Mouse (Mus musculus) hindbrain, embryonic 13.5 days (tissue): ENCODE data around the gene Foxo4. TPM values are rescaled to one million over a fixed set of nuclear protein-coding genes. Genes with fewer than 3 reads are reported as not detected.

ENCODE experiments used
- ATAC-seq: fragments of 200-750 bp; cut with Nextera tagmentation; 2 replicates; pipeline ENCODE4 v1.8.0; 2017; ENCODE audit warnings: moderate TSS enrichment; ENCODE audit not compliant: low FRiP score
- H3K27ac ChIP-seq: fragments of 300-500 bp; sonication (generic); 2 replicates; pipeline ENCODE4 v1.5.1; 2015; ENCODE audit warnings: inconsistent platforms, mild to moderate bottlenecking, moderate library complexity
- H3K27me3 ChIP-seq: fragments of 300-500 bp; sonication (generic); 2 replicates; pipeline ENCODE4 v1.6.1; 2015; ENCODE audit warnings: mild to moderate bottlenecking, inconsistent platforms
- H3K36me3 ChIP-seq: fragments of 300-500 bp; sonication (generic); 2 replicates; pipeline ENCODE4 v1.6.1; 2015; ENCODE audit warnings: mild to moderate bottlenecking, inconsistent platforms
- H3K4me1 ChIP-seq: fragments of 300-500 bp; sonication (generic); replicated peaks from 2 replicates; pipeline ENCODE4 v1.6.1; 2015; ENCODE audit warnings: inconsistent platforms
- H3K4me2 ChIP-seq: fragments of 300-500 bp; sonication (generic); 2 replicates; pipeline ENCODE4 v1.6.1; 2015; ENCODE audit warnings: inconsistent platforms, mild to moderate bottlenecking, moderate library complexity
- H3K4me3 ChIP-seq: fragments of 300-500 bp; sonication (generic); 2 replicates; pipeline ENCODE4 v1.5.1; 2015; ENCODE audit warnings: mild to moderate bottlenecking, inconsistent platforms
- H3K9ac ChIP-seq: fragments of 300-500 bp; sonication (generic); 2 replicates; pipeline ENCODE4 v1.6.1; 2015; ENCODE audit warnings: mild to moderate bottlenecking, inconsistent platforms
- H3K9me3 ChIP-seq: fragments of 300-500 bp; sonication (generic); 2 replicates; pipeline ENCODE4 v1.6.1; 2016; ENCODE audit warnings: inconsistent platforms
- WGBS: fragments of 180-500 bp; shearing (Covaris S2); methylation state at CpG from one replicate; pipeline ENCODE4 v1.1.7; 2015; 5-methylcytosine and 5-hydroxymethylcytosine counted together
- polyA plus RNA-seq: library from polyadenylated mRNA; unstranded; fragments of >200 nt; fragmentation: Nextera tagmentation; extraction: Ambion mirVana; gene quantifications from 2 replicates; pipeline ENCODE4 v1.2.1, GENCODE M21; 2015

Gene Foxo4
- polyA plus RNA-seq, 1 experiment from 2014 or later: 1.3 TPM

DNA sequence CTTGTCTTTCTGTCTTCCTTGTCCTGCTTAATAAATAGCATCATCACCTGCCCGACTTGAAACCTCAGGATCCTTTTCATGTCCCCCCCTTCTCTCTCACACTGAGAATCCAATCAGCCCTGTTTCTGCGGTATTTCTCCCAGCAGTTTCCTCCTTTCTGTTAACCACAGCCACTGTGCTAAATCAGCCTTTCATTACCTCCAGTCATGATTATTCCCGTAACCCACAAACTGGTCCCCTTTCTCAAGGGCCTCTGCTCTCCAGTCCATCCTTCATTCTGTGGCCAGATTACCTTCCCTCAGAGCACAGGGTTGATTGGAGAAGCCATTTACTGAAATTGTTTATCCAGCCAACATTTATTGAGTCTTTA lies 14.4 kb downstream of the Foxo4 start, which contains the start of gene Gm20489:
Gene Gm20489, minus strand, starts transcription at position 269 of the 370 bp plus-strand sequence.
- H3K27ac ChIP-seq: no peak within 1 kb of the TSS
- no peaks in the 10 kb centered on the region for H3K9me3 ChIP-seq
- no peak for ATAC-seq
- no peaks in the 10 kb centered on the region for H3K36me3 ChIP-seq
- no peak within 1 kb of the TSS for H3K9ac ChIP-seq
- H3K4me3 ChIP-seq: no peak within 1 kb of the TSS
- peaks cover 8% of the 10 kb centered on the region; the same call in 1 of the 2 replicates for H3K27me3 ChIP-seq
- no peak within 1 kb of the TSS for H3K4me2 ChIP-seq
- H3K4me1 ChIP-seq: no peaks in the 10 kb centered on the region
- 70% methylated on average over 3 of the region's 3 CpGs for WGBS

- H3K9ac ChIP-seq: no peak overlapping the region; the same call in 1 of the 2 replicates
- 22% methylated on average over 6 of the region's 6 CpGs for WGBS
- peak overlapping the region; percentile 52 for H3K4me3 ChIP-seq
- peak overlapping the region; percentile 54 for H3K4me2 ChIP-seq
- no peaks in the 10 kb centered on the region; the same call in 1 of the 2 replicates for H3K27me3 ChIP-seq
- peaks cover 13% of the 10 kb centered on the region for H3K4me1 ChIP-seq
- peak; percentile 33; the same call in 1 of the 2 replicates for ATAC-seq
- no peaks in the 10 kb centered on the region for H3K9me3 ChIP-seq
- peaks cover 19% of the 10 kb centered on the region for H3K36me3 ChIP-seq
- H3K27ac ChIP-seq: peak overlapping the region; percentile 30; the same call in 1 of the 2 replicates
Observed at GRCm38 (mm10) chrX:101273410-101273809, 19.1 kb downstream of the Foxo4 start.

GRCm38 (mm10) chrX:101273875-101274738 lies 19.8 kb downstream of the Foxo4 start, which contains the start of gene Med12:
Gene Med12, plus strand, starts transcription at chrX:101274030.
- Histone ChIP-seq H3K4me1 (peaks cover 13% of the 10 kb centered on the region), H3K27me3 (no peaks in the 10 kb centered on the region), H3K36me3 (peaks cover 26% of the 10 kb centered on the region), H3K4me2 (peak within 1 kb of the TSS; percentile 54), H3K9me3 (no peaks in the 10 kb centered on the region), H3K9ac (peak within 1 kb of the TSS; percentile 74), H3K27ac (peak within 1 kb of the TSS; percentile 73), H3K4me3 (peak within 1 kb of the TSS; percentile 52)
- WGBS: 18% methylated on average over 46 of the region's 54 CpGs
- ATAC-seq: peak; percentile 97

DNA sequence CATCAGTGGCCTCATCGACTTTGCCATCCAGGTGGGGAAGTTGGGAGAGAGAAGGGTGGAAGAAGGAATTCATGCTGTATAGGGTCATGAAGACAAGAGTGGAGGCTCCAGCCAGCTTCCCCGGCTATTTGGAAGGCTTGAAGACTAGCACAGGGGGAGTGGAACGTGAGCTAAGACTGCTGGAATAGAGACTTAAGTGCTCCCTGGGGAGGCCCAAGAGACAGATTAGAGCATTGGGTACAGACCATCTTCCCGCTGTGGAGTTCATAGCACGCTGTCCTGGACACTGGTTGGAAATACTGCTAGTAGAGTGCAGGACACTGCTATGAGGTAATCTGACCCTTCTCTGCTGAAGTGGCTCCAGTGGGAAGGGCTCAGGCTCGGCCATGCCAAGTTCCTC lies 28.5 kb downstream of the Foxo4 start:
- H3K36me3 ChIP-seq: peaks cover 85% of the 10 kb centered on the region
- WGBS: 89% methylated on average over 6 of the region's 6 CpGs
- ATAC-seq: no peak

DNA sequence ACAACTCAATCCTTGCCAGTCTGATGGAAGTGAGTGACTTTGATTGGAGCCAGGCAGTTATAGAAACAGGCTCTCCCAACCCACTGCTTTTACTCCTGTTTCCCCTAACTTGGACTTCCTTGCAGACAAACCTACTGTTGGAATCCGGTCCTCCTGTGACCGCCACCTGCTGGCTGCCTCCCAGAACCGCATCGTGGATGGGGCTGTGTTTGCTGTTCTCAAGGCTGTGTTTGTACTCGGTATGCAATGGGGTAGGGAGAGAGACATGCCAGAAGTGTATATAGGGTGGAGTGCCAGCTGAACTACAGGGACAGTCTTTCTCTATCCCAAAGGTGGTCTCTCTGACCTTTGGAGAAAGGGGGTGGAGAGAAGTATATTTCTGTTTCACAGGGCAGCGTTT lies 31.2 kb downstream of the Foxo4 start:
- Histone ChIP-seq H3K27ac (no peak overlapping the region), H3K9ac (no peak overlapping the region), H3K4me3 (no peak overlapping the region), H3K36me3 (peaks cover 88% of the 10 kb centered on the region), H3K9me3 (no peaks in the 10 kb centered on the region), H3K27me3 (no peaks in the 10 kb centered on the region), H3K4me2 (no peak overlapping the region), H3K4me1 (no peaks in the 10 kb centered on the region)
- peak; percentile 68 for ATAC-seq
- 31% methylated on average over 6 of the region's 6 CpGs for WGBS

More for the DNA sequence above, 28.5 kb downstream of the Foxo4 start:
- H3K27ac ChIP-seq: no peak overlapping the region
- H3K4me1 ChIP-seq: no peaks in the 10 kb centered on the region
- no peaks in the 10 kb centered on the region for H3K9me3 ChIP-seq
- H3K4me2 ChIP-seq: no peak overlapping the region
- H3K27me3 ChIP-seq: no peaks in the 10 kb centered on the region
- H3K4me3 ChIP-seq: no peak overlapping the region
- no peak overlapping the region for H3K9ac ChIP-seq

DNA sequence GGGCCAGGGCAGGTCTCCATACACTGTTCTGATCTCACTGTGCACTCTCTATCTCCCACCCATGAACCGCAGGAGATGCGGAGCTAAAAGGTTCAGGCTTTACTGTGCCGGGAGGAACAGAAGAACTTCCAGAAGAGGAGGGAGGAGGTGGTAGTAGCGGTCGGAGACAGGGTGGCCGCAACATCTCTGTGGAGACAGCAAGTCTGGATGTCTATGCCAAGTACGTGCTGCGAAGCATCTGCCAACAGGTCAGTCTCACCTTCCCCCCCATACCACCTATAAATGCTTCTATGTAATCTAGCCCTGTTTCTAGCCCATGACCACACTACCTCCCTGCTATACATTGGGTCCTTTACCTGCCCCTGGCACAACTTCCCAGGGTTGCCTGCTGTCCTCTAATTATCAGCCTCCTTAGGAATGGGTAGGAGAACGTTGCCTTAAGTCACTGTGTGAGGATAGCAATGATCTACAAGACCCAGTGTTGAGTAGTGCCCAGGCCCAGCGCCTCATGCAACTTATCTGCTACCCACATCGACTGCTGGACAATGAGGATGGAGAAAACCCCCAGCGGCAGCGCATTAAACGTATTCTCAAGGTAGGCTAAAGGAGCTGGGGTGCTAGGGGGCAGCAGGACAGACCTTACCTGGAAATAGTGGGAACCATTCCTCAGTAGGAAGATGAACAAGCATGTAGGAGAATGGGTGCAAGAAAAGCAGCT lies 31.8 kb downstream of the Foxo4 start:
- no peak for ATAC-seq
- H3K4me3 ChIP-seq: no peak overlapping the region
- H3K4me1 ChIP-seq: no peaks in the 10 kb centered on the region
- no peaks in the 10 kb centered on the region for H3K27me3 ChIP-seq
- H3K36me3 ChIP-seq: peaks cover 85% of the 10 kb centered on the region
- no peak overlapping the region for H3K27ac ChIP-seq
- WGBS: 93% methylated on average over 14 of the region's 14 CpGs
- no peak overlapping the region for H3K9ac ChIP-seq
- H3K4me2 ChIP-seq: no peak overlapping the region
- H3K9me3 ChIP-seq: no peaks in the 10 kb centered on the region

GRCm38 (mm10) chrX:101287543-101287942 lies 33.2 kb downstream of the Foxo4 start:
- Histone ChIP-seq H3K4me2 (no peak overlapping the region), H3K36me3 (peaks cover 78% of the 10 kb centered on the region), H3K27ac (no peak overlapping the region), H3K9me3 (no peaks in the 10 kb centered on the region), H3K27me3 (no peaks in the 10 kb centered on the region), H3K4me3 (no peak overlapping the region), H3K9ac (no peak overlapping the region), H3K4me1 (no peaks in the 10 kb centered on the region)
- WGBS: 92% methylated on average over 3 of the region's 3 CpGs
- no peak for ATAC-seq

- Histone ChIP-seq H3K27ac (no peak overlapping the region), H3K9me3 (no peaks in the 10 kb centered on the region), H3K4me1 (no peaks in the 10 kb centered on the region), H3K27me3 (no peaks in the 10 kb centered on the region), H3K9ac (no peak overlapping the region), H3K4me2 (no peak overlapping the region), H3K36me3 (peaks cover 78% of the 10 kb centered on the region), H3K4me3 (no peak overlapping the region)
- 93% methylated on average over 6 of the region's 6 CpGs for WGBS
- ATAC-seq: no peak
Observed at GRCm38 (mm10) chrX:101288432-101288831, 34.1 kb downstream of the Foxo4 start.

GRCm38 (mm10) chrX:101289037-101289436 lies 34.7 kb downstream of the Foxo4 start:
- no peak for ATAC-seq
- H3K4me2 ChIP-seq: no peak overlapping the region
- peaks cover 78% of the 10 kb centered on the region for H3K36me3 ChIP-seq
- WGBS: 91% methylated on average over 7 of the region's 7 CpGs
- no peaks in the 10 kb centered on the region for H3K27me3 ChIP-seq
- H3K4me1 ChIP-seq: no peaks in the 10 kb centered on the region
- no peak overlapping the region for H3K4me3 ChIP-seq
- H3K9ac ChIP-seq: no peak overlapping the region
- no peaks in the 10 kb centered on the region for H3K9me3 ChIP-seq
- no peak overlapping the region for H3K27ac ChIP-seq

- Histone ChIP-seq H3K9me3 (no peaks in the 10 kb centered on the region), H3K4me1 (no peaks in the 10 kb centered on the region), H3K4me2 (no peak overlapping the region), H3K36me3 (peaks cover 71% of the 10 kb centered on the region), H3K9ac (no peak overlapping the region), H3K27me3 (no peaks in the 10 kb centered on the region), H3K27ac (no peak overlapping the region), H3K4me3 (no peak overlapping the region)
- no peak for ATAC-seq
- 93% methylated on average over 10 of the region's 10 CpGs for WGBS
Observed at GRCm38 (mm10) chrX:101290111-101290510, 35.8 kb downstream of the Foxo4 start.

- peak within 1 kb of the TSS; percentile 56 for H3K4me3 ChIP-seq
- peak within 1 kb of the TSS; percentile 82 for H3K9ac ChIP-seq
- peaks cover 6% of the 10 kb centered on the region; the same call in 1 of the 2 replicates for H3K27me3 ChIP-seq
- 25% methylated on average over 8 of the region's 24 CpGs for WGBS
- peaks cover 20% of the 10 kb centered on the region for H3K36me3 ChIP-seq
- peaks cover 31% of the 10 kb centered on the region for H3K4me1 ChIP-seq
- ATAC-seq: peak; percentile 38
- H3K27ac ChIP-seq: peak within 1 kb of the TSS; percentile 89
- no peaks in the 10 kb centered on the region for H3K9me3 ChIP-seq
- peak within 1 kb of the TSS; percentile 64 for H3K4me2 ChIP-seq
Observed at GRCm38 (mm10) chrX:101299055-101299454, 44.7 kb downstream of the Foxo4 start, which contains the start of gene Nlgn3. Gene Nlgn3, plus strand, starts transcription at chrX:101299168.
